Mouse (Mus musculus) retina, postnatal 1 day (tissue): ENCODE measurements around the gene Zmiz1.
A peak's percentile ranks its signal among the peaks of the same experiment; 100 is the strongest.

ENCODE experiments used
- DNase-seq: peaks from one replicate; pipeline ENCODE4 v3.0.0-alpha.2; 2012

The Zmiz1 gene

GRCm38 (mm10) chr14:25623698-25624097 is 164.7 kb downstream of the Zmiz1 start:
- DNase-seq = peak; percentile 71

DNA sequence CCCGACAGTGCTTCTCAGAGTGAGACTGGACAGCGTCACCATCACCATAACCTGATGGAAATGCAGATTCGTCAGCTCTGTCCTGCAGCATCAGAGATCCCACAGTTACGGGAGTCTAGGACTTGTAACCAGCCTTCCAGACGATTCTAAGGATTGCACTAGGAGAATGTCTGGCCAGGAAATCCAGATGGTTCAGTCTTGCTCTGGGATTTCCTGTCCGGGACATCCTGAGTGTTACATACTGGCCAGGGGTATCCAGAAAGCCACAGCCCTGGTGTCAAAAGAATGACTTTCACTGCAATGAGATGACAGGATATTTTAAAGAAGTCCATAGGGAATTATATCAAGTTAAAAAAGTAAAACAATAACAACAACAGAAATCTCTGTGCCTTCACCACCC is 165.7 kb downstream of the Zmiz1 start:
- no peak for DNase-seq

DNA sequence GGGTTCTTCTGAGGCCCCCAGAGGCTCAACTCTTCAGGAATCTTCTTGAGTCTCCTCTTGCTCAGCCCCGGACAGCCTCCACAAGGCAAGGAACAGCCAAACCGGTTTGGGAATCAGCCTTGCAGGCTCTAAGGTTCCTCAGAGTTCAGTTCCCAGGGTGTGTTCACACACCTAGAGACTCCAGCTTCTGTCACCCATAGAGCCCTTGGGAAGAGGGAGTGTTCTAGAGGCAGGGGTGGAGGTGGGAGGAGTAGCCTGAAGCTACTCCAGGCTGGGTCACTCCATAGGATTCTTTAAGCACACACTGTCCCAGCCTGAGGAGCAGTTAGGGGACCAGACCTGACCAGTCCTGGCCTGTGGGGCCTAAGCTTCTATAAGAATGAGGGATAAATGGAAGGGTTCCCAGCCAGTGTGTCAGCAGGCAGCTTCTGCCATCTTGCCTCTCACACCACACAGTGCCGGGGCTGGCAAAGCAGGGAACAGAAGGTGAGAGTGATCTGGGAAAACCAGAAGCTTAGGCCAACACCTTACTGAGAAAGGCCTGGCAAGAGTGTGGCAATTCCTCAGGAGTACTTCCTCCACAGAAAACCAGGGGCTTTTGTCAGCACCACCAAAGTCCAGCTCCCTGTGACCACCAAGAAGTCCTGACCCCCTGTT is 168.7 kb downstream of the Zmiz1 start:
- no peak for DNase-seq

GRCm38 (mm10) chr14:25628448-25629099 is 169.6 kb downstream of the Zmiz1 start:
- DNase-seq = no peak

GRCm38 (mm10) chr14:25629866-25630606 is 171.1 kb downstream of the Zmiz1 start:
- no peak for DNase-seq

GRCm38 (mm10) chr14:25630647-25631409 is 171.8 kb downstream of the Zmiz1 start:
- no peak for DNase-seq

DNA sequence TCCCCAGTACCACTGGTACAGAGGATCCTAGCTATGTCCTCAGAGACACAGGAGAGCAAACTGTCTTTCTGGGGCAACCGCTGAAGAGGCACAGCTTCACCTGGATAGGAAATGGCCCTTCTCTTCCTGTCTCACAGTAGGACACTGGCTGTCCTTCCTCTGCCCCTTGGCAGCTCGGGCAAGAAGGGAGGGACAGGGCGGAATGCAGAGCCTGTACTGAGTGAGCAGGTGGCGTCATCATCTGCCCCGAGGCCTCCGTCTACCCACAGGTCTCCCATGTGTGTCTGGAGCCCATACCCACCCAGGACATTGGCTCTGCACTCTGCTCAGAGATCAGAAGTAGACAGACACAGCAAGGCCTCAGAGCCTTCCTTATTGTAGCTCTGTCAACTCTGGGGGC is 172.5 kb downstream of the Zmiz1 start:
- DNase-seq = no peak

DNA sequence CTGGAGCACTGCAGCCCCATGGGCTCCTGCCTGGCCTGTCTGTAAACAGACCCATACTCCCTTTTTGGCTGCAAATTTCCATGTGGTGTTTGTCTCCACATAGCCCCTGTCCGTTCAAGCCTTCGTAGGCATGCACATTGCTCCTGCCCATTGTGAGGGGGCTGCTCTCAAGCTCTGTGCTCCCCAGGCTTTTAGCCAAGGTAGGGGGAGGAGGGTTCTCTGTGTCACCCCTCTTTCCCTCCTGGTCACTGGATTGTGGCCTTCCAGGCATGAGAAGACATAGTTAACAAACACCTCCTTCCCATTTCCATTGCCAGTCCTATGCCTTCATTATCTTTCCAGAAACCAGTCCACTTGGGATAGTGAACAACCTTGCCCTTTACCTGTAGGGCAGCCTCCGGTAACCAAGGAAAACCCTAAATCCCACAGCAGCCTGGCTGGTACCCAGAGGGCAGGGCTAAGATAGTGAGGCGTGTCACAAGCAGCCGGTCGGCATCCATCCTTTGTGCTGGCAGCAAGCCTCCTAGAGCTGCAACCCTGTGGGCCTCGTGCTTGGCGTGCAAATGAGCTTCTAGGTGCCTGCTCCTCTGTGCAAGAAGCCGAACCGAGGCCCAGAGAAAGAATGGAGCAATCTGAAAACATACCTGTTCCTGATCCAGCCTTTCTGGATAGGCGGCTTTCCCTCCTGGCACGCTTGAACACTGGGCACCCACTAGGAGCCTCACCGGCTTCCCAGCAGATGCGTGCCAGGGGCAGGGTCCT is 174.7 kb downstream of the Zmiz1 start:
- no peak for DNase-seq

DNA sequence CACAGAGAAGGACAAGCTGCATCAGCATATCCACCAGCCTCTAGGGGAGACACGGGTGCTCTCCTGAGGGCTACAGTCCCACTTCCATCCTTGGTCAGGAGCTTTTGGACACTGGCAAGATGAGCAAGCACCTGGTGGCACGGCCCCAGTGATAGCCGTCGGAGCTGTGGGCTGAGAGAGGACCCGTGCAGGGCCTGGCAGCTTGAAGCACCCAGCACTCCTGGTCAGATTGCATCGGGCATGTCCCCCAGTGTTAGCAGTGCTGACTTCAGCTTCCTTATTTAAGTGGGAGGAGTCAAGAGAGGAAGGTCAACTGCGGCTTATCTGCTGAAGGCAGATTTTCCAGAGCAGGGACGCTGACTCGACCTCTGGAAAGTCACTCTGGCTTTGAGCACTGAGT is 175.3 kb downstream of the Zmiz1 start:
- peak; percentile 46 for DNase-seq

GRCm38 (mm10) chr14:25635746-25636145 is 176.8 kb downstream of the Zmiz1 start:
- peak; percentile 30 for DNase-seq

DNA sequence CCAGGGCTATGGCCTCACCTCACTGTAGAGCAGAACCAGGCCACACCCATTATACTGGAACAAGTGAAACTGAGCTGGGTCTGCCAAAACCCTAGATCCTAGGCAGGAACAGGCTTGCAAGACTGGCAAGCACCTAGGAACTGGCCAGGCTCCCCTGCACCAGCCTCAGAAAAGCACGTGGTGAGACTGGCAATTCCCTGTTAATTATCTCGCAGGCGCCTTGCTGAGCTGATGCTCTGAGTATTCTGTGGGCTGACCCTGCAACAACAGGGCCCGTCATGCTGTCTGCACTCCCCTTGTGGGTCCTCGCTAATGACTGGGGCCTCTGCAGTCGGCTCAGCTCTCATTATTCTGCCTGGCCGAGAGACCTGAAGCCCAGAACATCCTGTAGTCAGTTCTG is 177.3 kb downstream of the Zmiz1 start:
- DNase-seq = peak; percentile 81

- peak; percentile 26 for DNase-seq
These were observed 180.3 kb downstream of the Zmiz1 start for GRCm38 (mm10) chr14:25639120-25639758.

- no peak for DNase-seq
These were observed 181.0 kb downstream of the Zmiz1 start for GRCm38 (mm10) chr14:25639979-25640378.

- no peak for DNase-seq
These were observed 181.6 kb downstream of the Zmiz1 start for GRCm38 (mm10) chr14:25640421-25641056.

GRCm38 (mm10) chr14:25641067-25641466 is 182.1 kb downstream of the Zmiz1 start:
- DNase-seq = no peak

- DNase-seq = no peak
These were observed 186.7 kb downstream of the Zmiz1 start for GRCm38 (mm10) chr14:25645717-25646116.

DNA sequence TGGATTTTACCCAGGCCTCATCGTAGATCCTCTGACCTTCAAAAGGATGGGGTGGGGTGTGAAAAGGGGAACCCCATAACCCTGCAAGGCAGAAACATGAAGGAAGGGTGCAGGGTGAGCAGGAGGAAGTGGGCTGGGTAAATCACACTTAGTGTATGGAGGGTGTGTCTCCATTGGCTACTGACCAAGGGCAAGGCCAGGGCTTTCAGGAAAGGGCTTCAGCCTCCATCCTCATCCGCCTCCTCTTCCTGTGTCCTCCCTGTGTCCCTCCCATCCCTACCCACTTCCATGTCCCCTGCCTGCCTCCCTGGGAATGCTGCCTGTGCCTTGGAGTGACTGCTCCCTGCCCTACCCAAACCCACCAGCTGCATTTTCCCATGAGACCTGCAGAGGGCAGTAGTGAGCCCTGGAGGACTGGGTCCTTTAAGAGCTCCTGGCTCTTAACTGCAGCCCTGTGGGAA is 187.2 kb downstream of the Zmiz1 start:
- peak; percentile 84 for DNase-seq

- DNase-seq = no peak
These were observed 192.1 kb downstream of the Zmiz1 start for GRCm38 (mm10) chr14:25651131-25651530.

- no peak for DNase-seq
These were observed 192.9 kb downstream of the Zmiz1 start for GRCm38 (mm10) chr14:25651905-25652304.

GRCm38 (mm10) chr14:25654401-25655197 is 195.6 kb downstream of the Zmiz1 start:
- DNase-seq = no peak
